Mouse (Mus musculus) kidney, adult 9 months (tissue): ENCODE measurements around the gene Iqcf6.
"Not testable (repeated sequence)": the region's sequence is repeated elsewhere in the genome, so short reads cannot be mapped to it uniquely, and the experiment has no call there.

ENCODE experiments used
- DNase-seq: peaks from one replicate; pipeline ENCODE4 v3.0.0; 2022

The Iqcf6 gene

DNA sequence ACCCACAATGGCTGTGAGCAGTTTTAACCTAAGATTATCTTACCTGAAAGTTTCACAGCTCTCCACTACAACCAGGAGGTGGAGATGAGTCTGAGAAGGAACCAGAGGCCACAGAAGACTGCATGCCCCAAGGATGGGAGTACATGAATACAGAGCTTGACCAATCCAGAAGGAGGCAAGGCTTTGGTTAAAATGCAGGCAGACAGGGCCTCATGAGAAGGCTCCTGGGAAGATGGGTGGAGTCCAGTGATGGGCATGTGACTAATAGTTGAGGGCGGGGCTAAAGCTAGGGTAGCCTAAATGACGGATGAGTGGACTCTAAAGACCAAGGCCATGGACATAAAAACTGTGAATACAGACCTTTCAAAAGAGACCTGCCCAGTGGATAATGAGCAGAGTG lies at the start of gene Iqcf6:
Gene Iqcf6, plus strand, starts transcription at position 301 of the 400 bp plus-strand sequence.
- no peak for DNase-seq

DNA sequence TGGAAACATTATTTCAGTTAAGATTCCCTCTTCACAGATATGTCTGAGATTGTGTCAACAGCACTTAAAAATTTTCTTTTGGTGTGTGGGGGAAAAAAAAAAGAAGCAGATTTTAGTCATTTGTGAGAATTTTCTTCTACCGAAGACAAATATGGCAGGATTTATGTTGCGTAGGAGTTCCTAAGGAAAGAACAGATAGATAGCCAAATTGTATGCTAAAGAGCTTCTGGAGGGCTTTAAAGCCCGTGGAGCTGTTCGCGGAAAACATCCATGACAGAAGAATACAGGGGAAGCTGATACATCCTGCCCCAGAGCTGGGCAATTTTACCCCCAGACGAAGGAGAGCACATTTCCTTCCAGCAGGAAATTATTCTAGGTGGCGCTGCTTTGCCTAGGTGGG lies 46.4 kb upstream of the Iqcf6 start:
- no peak for DNase-seq

DNA sequence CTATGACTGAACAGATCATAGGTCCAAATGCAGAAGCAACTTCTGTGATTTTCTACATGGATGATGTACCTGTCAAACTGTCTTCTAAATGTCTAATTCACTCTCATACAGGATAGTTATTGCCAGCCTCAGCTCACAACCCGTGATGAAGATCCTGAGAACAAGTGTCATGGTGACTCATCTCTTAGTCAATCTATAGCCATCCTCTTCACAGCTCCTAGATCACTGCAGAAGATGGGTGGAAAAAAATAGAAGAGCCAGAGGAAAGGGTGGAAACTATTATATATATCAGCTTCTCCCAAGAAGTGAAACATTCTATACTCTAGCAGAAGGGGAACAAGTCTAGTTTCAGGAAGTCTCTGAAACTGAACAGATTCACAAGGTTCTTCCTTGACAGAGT lies 43.8 kb upstream of the Iqcf6 start:
- no peak for DNase-seq

DNA sequence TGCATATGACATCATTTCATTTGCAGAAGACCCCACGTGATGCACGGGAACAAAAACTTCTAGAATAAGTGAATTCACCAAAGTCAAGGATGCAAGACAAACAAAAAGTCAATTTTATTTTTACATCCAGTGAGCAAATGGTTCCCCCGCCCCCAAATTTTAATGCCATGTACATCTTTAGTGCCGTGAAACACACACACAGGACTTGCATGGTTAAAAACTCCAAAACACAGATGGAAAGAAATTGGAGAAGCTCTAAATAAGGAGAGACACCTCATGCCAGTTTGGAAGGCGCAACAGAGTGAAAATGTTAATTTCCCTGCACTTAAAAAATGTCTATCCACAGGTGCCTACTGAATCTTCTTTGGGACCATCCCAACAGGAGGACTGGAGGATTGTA lies 34.2 kb upstream of the Iqcf6 start:
- no peak for DNase-seq

DNA sequence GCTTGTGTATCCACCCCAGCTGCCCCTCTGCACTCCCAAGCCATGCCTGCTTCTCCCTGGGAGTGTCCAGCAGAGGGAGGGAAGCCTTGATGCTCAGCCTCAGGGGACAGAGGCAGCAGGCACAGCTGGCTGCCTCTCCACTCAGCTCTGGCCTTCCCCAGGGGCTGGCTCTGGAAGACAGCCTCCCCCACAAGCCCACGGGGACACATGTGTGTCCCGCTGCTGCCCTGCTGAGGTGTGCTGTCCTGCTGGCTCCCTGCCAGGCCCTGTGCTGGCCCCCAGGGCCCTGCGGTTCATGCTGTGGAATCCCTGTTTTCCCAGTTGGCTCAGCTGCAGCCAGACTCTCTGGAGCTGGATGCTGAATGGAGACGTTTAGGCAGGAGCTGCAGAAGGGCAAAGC lies 31.0 kb upstream of the Iqcf6 start:
- DNase-seq: not testable (repeated sequence)

DNA sequence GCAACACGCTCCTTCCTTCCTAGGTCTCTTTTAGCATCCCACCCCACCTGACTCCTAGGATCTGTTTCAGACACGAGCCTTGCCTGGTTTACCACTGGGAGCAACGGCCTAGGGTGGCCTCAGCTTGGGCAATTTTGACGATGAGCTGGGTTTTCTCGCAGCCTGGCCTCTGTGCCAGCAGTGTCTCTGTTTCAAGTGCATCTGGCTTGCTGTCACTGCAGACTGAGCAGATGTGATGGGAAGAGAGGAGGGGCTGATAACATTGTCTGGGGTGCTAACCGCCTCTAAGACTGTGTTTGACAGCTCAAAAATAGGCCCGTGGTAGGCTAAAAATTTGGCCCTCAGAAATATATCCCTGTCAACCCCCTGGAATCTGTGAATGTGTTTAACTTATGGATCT lies 30.5 kb upstream of the Iqcf6 start:
- no peak for DNase-seq

DNA sequence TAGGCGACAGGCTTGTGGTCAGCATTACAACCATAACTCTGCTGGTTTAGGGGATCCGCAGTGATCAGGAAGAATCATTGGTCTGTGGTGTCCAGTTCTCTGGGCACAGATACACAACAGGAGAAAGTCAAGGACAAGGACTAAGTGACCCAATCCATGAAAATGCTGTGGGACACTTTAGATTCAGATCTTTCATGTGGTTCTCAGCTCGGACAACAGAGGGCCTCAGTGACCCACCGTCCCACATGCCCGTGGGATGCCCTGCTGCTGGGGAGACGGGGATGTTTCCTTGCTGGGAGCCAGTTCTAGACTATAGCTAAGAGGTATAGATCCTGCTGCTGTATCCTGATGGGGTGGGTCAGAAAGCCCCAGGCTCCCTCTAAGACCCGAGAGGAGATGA lies 27.9 kb upstream of the Iqcf6 start:
- DNase-seq: no peak

DNA sequence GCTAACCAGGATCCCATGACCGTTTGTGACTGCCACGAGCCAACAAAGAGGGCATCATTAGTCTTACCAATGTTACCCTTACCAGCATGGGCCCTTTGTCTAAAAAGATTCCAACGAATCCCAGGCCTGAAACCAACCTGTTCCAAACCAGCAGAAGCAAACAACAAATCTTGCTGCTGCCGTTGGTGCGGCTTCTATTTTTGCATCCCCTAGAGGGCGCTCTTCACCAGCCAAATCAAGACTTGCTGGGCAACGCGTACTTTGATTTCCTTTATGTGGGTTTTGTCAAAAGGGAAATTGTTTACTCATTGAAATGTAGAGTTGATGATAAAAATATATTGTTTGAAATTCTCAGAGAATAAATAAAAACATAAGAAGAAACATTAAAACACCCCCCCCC lies 25.8 kb upstream of the Iqcf6 start:
- peak; percentile 34 for DNase-seq

DNA sequence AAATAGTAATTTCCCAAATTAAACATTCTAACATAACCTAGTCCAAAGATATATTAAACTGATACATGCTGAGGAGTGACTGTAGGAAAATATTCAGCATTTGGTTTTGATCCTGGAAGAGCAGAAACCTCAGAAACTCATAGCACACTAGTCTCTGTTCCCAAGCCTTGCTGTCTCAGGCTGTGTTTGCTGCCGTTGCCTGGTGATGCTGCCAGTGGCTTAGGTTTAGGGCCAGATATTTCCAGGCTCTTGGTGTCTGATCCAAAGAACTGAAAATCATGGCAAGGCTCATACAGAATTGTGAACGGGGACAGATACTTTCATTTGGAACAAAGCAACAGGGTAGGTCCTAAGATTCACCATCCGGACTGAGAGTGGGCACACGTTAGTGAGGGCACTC lies 15.7 kb upstream of the Iqcf6 start:
- DNase-seq: no peak

DNA sequence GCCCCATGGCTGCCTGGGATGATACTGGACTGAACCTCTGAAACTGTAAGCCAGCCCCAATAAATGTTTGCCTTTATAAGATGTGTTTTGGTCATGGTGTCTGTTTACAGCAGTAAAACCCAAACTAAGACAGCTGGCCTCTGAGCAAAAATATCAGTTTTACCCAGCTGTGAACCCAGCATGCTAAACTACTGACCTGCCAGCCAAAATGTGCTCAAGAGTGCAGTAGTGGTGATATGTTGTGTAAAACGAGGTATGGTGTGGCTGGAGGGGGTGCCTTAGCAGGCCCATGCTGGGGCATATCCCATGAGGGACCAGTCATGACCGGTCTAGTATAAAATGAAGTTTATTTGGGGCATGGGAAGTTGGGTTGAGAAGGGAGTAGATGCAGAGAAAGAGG lies 12.4 kb upstream of the Iqcf6 start:
- no peak for DNase-seq

DNA sequence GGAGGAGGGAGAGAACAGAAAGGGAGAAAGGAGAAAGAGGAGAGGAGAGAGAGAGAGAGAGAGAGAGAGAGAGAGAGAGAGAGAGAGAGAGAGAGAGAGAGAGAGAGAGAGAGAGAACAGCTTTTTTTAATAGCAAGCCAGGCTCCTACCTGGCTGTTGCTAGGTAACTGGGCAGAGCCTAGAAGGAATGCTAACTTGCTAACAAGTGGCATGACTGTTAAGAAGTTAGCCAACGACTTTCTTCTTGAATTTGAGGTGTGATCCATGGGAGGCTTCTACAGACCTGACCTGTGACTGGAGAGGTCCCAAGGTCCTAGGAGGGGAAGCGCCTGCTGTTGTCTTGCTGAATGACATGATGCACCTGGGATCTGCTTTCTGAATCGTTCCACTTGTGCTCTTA lies 11.8 kb upstream of the Iqcf6 start:
- DNase-seq: no peak

DNA sequence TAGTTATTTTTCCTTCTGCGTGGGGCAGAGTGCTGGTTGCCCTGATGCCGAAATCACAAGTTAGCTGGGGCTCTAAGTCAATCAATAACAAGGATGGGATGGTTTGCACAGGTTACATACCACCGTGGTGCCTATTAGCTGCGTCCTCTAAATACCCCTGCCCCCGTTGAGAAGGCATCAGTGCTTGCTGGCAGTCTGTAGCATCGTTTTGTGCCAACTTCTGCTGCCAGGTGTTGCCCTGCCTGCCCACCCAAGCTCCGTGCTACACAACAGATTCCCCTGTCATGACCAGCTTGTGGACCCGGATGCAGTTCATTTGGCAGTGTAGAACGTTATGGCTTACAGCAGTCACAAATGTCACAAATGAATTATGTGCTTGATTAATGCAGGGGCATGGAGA lies 10.1 kb upstream of the Iqcf6 start:
- DNase-seq: no peak

DNA sequence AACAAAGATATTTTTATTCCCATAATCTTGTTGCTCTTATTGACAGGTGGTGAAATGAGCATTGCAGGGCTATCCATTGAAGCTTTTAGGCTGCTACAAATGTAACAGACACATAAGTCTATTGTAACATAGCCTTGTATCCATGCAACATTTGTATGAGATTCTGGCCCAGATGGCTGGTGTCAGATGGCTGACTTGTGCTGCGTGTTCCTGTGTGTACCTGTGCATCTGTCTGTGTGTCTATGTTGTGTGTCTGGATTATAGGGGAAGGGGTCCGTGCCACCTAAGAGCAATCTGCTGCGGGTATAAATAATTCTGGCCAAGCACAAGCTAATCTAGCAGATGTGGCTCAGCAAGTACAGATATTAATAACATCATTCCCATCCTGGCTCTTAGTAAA lies 8.9 kb upstream of the Iqcf6 start:
- DNase-seq: no peak

DNA sequence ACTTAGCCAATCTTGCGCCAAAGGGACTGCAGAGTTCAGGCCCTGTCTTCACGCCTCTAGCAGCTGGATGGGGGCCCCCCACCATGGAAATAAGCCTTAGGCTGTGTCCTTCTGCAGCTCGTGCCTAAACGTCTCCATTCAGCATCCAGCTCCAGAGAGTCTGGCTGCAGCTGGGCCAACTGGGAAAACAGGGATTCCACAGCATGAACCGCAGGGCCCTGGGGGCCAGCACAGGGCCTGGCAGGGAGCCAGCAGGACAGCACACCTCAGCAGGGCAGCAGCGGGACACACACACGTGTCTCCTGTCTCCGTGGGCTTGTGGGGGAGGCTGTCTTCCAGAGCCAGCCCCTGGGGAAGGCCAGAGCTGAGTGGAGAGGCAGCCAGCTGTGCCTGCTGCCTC lies 1.4 kb downstream of the Iqcf6 start:
- DNase-seq: not testable (repeated sequence)

DNA sequence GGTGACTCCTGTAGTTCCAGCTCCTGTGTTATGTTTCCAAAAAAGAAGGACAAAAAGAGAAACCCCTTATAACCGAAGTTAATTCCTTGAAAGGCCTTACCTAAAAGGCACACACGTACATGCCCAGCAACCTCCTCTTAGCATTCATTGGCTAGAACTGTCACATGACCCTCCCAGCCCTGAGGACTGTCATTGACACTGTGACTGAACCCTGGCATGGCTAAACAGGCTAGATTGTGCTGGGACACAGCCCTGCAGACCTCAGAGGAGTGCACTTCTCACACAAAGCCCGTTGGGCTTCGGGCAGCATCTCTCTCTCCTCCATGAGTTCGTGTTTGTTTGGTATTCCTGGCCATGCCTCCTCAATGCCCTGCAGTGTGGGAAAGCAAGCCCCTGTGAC lies 5.8 kb downstream of the Iqcf6 start:
- DNase-seq: no peak

DNA sequence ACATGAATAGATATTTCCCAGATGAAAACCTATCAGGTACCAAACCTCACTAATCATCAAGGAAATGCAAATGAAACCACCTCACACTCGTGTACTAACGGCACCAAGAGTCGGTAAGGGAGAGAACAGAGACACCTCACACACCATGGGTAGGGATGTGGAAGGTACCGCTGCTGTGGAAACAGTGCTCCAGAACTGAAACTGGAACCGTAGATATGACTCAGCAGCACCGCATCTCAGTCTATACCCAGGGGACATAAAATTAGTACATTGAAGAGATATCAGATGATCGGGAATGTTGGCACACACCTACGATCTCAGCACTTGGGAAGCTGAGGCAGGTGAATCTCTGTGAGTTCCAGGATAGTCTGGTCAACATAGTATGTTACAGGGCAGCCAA lies 11.8 kb downstream of the Iqcf6 start:
- DNase-seq: no peak

DNA sequence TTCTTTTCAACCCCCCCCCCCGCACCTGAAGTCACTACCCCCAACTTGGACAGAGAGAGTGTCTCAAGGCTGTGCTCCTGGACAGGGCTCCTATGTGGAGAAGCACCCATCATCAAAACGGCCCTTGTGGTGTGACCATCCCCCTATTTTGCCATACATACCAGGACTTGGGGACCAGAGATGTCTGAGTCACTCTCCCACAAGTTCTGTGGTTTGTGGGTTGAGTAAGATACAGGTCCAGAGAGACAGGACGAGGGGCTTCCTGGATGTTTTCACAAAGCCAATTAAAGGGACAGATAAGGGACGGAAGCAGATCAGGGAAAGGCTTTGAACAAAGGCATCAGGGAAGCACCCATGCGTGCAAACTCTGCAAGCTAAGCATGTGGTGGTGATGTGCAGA lies 15.0 kb downstream of the Iqcf6 start:
- DNase-seq: no peak

DNA sequence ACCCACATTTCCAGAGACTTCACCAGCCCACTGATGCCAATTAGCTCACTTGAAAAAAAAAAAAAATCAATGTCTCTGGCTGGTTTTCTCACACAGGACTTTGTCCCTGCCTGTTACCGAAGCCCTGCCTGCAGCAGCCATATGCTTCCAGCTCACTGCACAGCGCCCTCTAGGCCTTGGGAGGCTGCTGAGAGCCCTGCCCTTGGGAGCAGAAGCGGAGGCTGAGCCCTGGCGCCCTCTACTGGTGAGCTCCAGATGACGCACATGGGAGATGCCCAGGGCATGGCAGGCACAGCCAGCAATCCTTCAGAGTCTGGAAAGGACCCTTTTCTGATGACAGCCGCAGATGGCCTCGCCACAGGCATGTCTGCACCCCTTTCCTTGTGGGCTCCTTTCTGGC lies 16.7 kb downstream of the Iqcf6 start:
- peak; percentile 84 for DNase-seq

DNA sequence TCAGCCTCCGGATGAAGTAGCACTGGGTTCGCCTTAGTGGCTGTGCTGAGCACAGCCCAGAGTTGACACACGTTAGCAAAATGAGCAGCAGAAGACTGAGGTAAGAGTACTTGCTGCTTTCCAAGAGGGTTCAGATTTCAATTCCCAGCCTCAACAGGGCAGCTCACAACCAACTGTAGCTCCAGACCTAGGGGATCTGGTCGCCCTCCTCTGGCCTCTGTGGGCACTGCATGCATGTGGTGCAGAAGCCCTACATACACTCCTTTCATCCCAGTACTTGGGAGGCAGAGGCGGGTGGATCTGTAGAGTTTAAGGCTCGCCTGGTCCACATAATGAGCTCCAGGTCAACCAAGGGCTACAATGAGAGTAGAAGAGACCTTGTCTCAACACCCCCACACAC lies 17.4 kb downstream of the Iqcf6 start:
- DNase-seq: no peak

DNA sequence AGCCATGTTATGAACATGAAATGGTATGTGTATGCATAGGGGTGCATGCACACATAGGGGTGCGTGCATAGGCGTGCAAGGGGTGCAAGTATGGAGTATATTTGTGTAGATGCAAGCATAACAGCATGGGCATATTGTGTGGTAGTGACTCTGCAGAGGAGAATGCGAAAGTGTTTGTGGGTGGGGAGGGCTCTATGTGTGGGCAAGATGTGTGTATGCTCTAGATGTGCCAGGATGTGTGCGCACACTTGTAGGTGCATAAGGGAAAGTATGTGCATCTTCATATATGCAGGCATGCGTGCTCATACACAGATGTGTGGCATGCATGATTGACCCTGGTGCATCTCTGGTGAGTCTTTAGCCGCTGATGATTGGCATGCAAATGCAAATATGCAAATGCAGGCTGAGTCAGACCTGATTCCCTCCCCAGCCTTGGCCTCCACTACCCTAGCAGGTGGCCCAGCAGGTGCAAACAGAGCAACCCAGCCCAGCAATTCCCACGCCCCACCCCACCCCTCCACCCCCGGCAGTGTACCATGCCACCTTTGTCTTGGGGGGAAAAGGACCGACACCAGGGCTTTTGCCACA lies 19.4 kb downstream of the Iqcf6 start:
- no peak for DNase-seq

DNA sequence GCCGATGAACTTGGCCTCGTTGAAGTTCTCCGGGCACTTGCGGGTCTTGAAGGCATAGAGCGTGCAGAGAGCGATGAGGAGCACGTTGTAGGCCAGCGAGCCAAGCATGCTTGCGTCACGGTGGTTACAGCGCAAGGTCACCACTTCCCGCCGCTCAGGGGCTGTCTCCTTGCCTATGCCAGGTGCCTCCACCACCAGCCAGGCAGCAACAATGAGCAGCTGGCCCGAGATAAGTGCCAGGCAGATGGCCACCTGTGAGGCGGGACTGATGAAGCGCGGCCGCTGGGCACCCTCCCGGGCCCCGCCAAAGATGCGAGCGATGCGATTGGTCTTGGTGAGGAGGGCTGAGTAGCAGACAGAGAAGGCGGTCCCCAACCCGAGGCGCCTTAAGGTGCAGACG lies 20.8 kb downstream of the Iqcf6 start:
- DNase-seq: no peak

DNA sequence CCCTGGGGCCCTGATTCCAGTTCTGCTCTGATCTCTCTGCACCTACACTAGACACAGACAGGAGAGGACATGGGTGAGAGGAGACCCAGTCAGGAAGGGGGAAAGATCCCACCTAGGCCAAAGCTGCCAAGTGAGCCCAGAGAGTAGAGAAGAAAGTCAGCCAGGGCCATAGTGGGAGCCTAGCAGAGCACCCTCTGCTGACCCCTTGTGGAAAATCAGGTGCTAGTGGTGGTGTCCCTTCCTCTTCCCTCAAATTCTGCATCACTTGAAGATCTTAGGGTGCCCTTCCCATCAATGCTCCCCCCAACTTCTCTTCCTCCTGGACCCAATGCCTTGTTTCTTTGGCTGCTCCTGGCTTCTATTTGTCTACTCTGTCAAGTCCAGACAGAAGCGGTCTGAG lies 26.3 kb downstream of the Iqcf6 start:
- no peak for DNase-seq

DNA sequence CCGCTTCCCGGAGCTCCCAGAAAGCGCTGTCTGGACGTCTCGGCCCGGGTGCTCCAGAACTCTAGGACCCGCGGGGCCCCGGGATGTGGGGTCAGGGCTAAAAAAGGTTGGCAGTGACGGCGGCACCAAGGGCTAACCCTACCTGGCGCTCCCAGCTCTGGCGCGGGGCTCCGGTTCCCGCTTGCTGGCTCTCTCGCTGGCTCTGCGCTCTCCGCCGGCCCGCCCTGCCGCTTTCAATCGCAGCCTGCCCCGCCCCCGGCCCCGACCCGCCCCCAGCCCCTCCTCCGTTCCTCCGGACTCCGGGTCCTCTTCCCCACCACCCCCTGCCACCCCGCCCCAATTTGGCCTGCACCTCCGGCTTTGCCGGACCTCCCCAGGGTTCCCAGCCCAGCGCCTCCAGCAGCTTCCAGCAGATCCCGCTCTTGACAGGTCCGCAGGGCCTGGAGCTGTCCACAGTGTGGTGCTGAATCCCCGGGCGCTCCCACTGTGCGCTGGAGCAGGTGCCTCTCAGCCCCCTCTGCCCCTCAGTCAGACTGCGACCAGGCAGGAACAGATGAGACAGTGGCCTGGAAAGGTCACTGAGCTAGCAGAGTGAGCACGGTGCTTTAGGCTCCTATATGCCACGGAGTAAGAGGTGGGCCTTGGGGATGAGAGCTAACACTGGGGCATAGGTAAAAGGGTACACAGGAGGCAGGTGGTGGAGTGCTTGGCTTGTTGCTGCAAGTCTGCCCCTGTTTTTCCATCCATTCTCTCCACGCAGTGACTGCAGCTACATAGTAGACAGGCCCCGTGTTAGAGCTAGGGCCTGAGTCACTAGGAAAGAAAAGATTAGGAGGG lies 29.7 kb downstream of the Iqcf6 start, which contains the start of gene Grm2:
Gene Grm2, minus strand, starts transcription at position 199 of the 837 bp plus-strand sequence.
- DNase-seq: peak; percentile 30

DNA sequence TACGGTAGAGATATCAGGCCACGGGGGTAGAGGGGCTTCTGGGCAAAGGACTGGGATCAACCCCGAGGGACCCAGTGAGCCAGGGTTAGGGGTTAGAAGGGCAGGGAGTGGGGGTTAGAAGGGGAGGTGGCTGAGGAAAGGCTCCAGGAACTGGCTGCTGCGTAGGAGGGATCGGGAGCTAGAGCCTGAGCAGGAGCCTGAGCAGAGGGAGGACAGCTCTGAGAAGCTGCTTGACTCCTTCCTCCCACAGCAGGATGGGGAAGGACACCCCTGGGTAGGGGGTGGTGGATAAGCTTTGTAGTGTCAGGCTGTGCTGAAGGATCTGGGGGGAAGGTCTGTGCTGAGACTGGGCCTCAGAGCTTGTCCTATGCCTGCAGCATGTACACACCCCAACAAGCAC lies 30.4 kb downstream of the Iqcf6 start:
- no peak for DNase-seq

DNA sequence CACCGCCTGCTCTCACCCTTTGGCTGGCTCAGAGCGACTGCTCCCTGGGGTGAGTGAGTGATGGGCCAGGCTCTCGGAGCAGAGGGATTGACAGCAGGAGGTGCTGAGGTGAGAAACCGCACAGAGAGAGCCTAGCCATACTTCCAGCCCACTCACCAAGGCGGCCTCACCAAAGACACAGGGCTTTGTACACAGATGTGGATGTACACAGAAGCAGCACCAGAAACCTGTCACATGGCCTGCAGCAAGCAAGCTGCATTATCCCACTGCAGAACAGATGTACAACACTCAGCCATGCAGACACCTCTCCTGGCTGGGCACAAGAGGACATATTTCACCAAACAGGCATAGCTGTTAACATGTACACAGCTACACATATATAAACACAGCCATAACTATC lies 31.2 kb downstream of the Iqcf6 start:
- DNase-seq: no peak
